Mouse (Mus musculus) hindbrain, embryonic 15.5 days (tissue): Measurements from ENCODE around the gene Tmem131. TPM values are rescaled to one million over a fixed set of nuclear protein-coding genes. Genes with fewer than 3 reads are reported as not detected.

ENCODE experiments used
- ATAC-seq: fragments of 200-750 bp; cut with Nextera tagmentation; 2 replicates; pipeline ENCODE4 v1.8.0; 2017; ENCODE audit warnings: low read depth, moderate number of reproducible peaks, moderate TSS enrichment; ENCODE audit not compliant: low FRiP score
- H3K27ac ChIP-seq: fragments of 300-500 bp; sonication (generic); replicated peaks from 2 replicates; pipeline ENCODE4 v1.5.1; 2015; ENCODE audit warnings: mild to moderate bottlenecking, inconsistent platforms
- H3K27me3 ChIP-seq: fragments of 300-500 bp; sonication (generic); 2 replicates; pipeline ENCODE4 v1.6.1; 2015; ENCODE audit warnings: control low read depth, inconsistent platforms
- H3K36me3 ChIP-seq: fragments of 300-500 bp; sonication (generic); 2 replicates; pipeline ENCODE4 v1.6.1; 2015; ENCODE audit warnings: control low read depth, inconsistent platforms
- H3K4me1 ChIP-seq: fragments of 300-500 bp; sonication (generic); replicated peaks from 2 replicates; pipeline ENCODE4 v1.6.1; 2015; ENCODE audit warnings: control low read depth, inconsistent platforms
- H3K4me2 ChIP-seq: fragments of 300-500 bp; sonication (generic); 2 replicates; pipeline ENCODE4 v1.6.1; 2015; ENCODE audit warnings: moderate library complexity, mild to moderate bottlenecking, inconsistent platforms
- H3K4me3 ChIP-seq: fragments of 300-500 bp; sonication (generic); 2 replicates; pipeline ENCODE4 v1.5.1; 2015; ENCODE audit warnings: mild to moderate bottlenecking, inconsistent platforms
- H3K9ac ChIP-seq: fragments of 300-500 bp; sonication (generic); 2 replicates; pipeline ENCODE4 v1.6.1; 2015; ENCODE audit warnings: inconsistent platforms
- H3K9me3 ChIP-seq: fragments of 300-500 bp; sonication (generic); 2 replicates; pipeline ENCODE4 v1.6.1; 2016; ENCODE audit warnings: control low read depth, inconsistent platforms
- WGBS: fragments of 180-500 bp; shearing (Covaris S2); methylation state at CpG from one replicate; pipeline ENCODE4 v1.1.7; 2015; 5-methylcytosine and 5-hydroxymethylcytosine counted together
- polyA plus RNA-seq: library from polyadenylated mRNA; unstranded; fragments of >200 nt; fragmentation: Nextera tagmentation; extraction: Ambion mirVana; gene quantifications from 2 replicates; pipeline ENCODE4 v1.2.1, GENCODE M21; 2015

The Tmem131 gene
- polyA plus RNA-seq, 1 experiment from 2014 or later: 13.5 TPM

DNA sequence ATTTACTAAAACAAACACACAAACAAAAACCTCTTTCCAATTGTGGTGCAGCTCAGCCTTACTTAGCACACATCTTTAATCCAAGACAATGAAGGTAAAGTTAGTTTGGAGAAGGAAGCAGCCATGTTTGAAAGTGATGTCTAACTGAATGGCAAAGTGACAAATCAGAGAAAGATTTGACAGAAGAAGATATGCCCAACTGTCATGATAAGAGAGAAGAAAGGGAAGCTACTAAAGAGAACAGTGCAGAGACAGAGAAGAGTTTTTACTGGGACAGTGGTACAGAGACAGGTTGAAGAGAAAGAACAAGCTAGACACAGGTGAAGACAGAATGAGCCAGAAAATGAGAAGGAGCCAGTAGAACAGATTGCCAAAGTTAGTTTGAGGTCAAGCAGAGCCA lies 19.6 kb downstream of the Tmem131 start:
- Histone ChIP-seq H3K27ac (no peak overlapping the region), H3K36me3 (no peaks in the 10 kb centered on the region), H3K9me3 (no peaks in the 10 kb centered on the region), H3K27me3 (no peaks in the 10 kb centered on the region), H3K4me1 (peaks cover 39% of the 10 kb centered on the region), H3K4me3 (no peak overlapping the region), H3K4me2 (no peak overlapping the region), H3K9ac (no peak overlapping the region)
- no peak for ATAC-seq

DNA sequence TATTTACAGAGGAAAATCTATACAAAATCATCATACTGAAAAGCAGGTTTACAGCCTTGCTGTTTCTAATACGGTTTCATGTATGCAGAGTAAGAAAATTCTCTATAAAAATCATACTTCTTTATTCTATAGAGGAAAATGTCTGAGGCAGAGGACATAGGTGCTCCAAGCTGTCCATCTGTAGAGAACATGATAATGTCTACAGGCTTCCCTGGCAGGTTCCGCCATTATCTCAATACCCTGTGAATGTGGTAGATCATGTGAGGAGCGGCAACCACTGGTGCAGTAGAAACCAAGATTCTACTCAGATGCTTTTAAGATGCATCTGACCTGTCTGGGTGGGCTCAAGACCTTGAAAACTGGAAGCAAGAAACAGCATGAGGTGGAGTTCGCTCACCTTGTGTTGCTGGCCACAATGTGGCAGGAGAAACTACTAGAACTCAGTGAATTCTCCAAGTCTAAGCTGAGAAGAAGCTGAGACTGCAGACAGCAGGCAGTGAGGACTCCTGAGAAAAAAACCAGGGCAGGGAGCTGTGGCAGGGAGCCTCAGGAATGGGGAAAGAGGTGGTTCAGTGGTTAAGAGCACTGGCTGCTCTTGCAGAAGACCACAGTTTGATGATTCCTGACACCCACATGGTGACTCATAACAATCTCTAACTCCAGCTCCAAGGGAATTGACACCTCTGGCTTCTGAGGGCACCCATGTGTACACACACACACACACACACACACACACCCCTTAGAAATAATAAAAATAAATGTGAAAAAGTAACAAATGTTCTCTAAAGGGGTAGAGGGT lies 20.6 kb downstream of the Tmem131 start:
- H3K36me3 ChIP-seq: no peaks in the 10 kb centered on the region
- no peak overlapping the region for H3K9ac ChIP-seq
- WGBS: 97% methylated on average over 4 of the region's 4 CpGs
- ATAC-seq: no peak
- H3K27me3 ChIP-seq: no peaks in the 10 kb centered on the region
- H3K9me3 ChIP-seq: no peaks in the 10 kb centered on the region
- no peak overlapping the region for H3K4me3 ChIP-seq
- H3K4me1 ChIP-seq: peaks cover 42% of the 10 kb centered on the region
- H3K4me2 ChIP-seq: no peak overlapping the region
- H3K27ac ChIP-seq: no peak overlapping the region

DNA sequence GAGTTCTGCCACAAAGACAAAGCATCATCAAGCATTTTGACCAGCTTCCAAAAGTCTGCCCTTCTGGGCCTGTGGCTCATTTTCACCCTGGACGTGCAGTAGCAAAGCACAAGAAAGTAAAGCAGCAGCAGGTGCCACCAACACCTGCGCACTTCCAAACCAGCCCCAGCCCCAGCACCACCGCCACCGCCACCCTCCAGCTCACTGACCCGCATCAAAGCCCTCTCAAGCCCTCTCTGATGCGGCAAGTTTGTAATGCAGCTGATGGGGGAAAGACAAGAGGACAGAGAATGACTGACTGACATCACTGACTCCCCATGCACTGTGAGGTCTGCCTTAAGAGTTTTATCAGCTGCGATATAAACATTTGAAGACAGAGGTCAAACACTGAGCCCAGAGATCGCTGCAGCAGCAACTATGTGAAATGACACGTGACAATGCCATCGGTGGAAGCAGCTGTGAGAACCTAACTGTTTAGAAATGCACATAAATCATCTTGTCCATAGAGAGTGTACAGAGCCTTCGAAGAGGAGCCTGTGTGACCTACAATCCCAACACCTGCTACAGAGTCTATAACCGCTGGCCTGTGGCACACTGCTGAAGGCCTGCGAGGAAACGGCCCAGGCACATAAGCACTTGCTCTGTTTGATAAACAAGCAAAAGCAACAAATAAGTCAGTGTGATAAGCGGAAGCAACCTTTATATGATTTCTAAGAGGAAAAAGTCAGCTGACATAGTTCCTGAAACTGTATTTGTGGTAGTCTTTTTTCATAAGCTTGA lies 21.7 kb downstream of the Tmem131 start:
- Histone ChIP-seq H3K4me1 (peaks cover 38% of the 10 kb centered on the region), H3K4me3 (no peak overlapping the region), H3K27ac (no peak overlapping the region), H3K36me3 (no peaks in the 10 kb centered on the region), H3K4me2 (no peak overlapping the region), H3K27me3 (no peaks in the 10 kb centered on the region), H3K9ac (no peak overlapping the region), H3K9me3 (no peaks in the 10 kb centered on the region)
- ATAC-seq: peak; percentile 57; the same call in 1 of the 2 replicates
- 40% methylated on average over 15 of the region's 15 CpGs for WGBS

GRCm38 (mm10) chr1:36920726-36921125 lies 22.7 kb downstream of the Tmem131 start:
- no peak overlapping the region for H3K4me2 ChIP-seq
- ATAC-seq: no peak
- H3K9ac ChIP-seq: no peak overlapping the region
- no peaks in the 10 kb centered on the region for H3K9me3 ChIP-seq
- peak overlapping the region; percentile 20; the same call in 1 of the 2 replicates for H3K27ac ChIP-seq
- H3K36me3 ChIP-seq: no peaks in the 10 kb centered on the region
- no peak overlapping the region for H3K4me3 ChIP-seq
- 74% methylated on average over 4 of the region's 4 CpGs for WGBS
- no peaks in the 10 kb centered on the region for H3K27me3 ChIP-seq
- peaks cover 37% of the 10 kb centered on the region for H3K4me1 ChIP-seq

DNA sequence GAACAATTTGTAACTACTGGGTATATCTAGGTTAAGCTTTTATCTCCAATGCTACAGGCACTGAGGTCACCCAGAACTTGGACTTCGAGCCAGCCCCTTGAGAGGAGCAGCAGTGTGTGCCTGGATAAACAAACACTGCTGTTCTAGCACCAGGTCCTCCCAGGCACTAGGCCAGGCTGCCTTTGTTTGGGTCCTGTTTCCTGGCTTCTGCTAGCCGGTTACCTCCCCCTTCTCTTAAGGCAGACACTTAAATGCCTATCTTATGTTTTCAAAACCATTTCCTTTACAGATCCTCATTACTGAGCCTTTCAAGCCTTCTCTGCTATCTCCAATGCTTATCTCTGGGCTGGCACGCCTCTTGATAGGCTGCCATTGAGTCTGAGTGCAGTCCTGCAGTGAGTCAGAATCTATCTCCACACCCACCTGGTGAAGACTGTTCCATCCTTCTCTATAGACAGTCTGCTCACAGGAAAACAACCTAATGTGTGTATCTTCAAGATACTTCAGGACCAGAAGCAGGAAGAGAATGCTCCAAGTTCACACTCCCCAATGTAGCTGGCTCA lies 23.2 kb downstream of the Tmem131 start:
- no peaks in the 10 kb centered on the region for H3K27me3 ChIP-seq
- H3K9ac ChIP-seq: no peak overlapping the region
- H3K4me3 ChIP-seq: no peak overlapping the region
- H3K9me3 ChIP-seq: no peaks in the 10 kb centered on the region
- no peaks in the 10 kb centered on the region for H3K36me3 ChIP-seq
- 49% methylated on average over 3 of the region's 3 CpGs for WGBS
- peak overlapping the region; percentile 20; the same call in 1 of the 2 replicates for H3K27ac ChIP-seq
- peaks cover 37% of the 10 kb centered on the region for H3K4me1 ChIP-seq
- H3K4me2 ChIP-seq: no peak overlapping the region
- no peak for ATAC-seq

- no peak for ATAC-seq
- H3K4me2 ChIP-seq: no peak overlapping the region
- H3K9ac ChIP-seq: no peak overlapping the region
- WGBS: 81% methylated on average over 1 of the region's 1 CpGs
- H3K4me1 ChIP-seq: peaks cover 37% of the 10 kb centered on the region
- H3K9me3 ChIP-seq: no peaks in the 10 kb centered on the region
- no peak overlapping the region for H3K4me3 ChIP-seq
- no peaks in the 10 kb centered on the region for H3K27me3 ChIP-seq
- H3K36me3 ChIP-seq: no peaks in the 10 kb centered on the region
- 0 out of 2 replicates have a peak overlapping the region, but pooled peaks have one; percentile 20 for H3K27ac ChIP-seq
Observed at GRCm38 (mm10) chr1:36919728-36920127, 23.7 kb downstream of the Tmem131 start.

DNA sequence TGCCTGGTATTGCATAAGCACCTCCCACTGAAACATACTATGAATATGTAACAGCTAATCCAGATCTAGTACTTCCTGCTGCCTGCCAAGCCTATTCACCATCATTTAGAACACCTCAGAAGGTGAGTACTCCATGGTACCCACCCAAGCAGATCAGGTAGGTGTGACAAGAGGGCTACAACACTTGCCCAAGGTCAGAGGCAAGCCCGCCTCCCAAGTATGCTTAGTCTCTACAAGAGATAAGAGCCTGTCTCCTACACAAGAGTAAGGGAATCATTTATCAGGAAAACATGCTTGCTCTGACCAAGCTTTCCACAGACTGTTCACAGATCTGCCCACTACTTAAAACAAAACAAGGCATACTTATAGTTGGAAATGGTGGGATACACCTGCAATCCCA lies 26.0 kb downstream of the Tmem131 start:
- 100% methylated on average over 1 of the region's 1 CpGs for WGBS
- no peak overlapping the region for H3K4me2 ChIP-seq
- no peaks in the 10 kb centered on the region for H3K36me3 ChIP-seq
- no peaks in the 10 kb centered on the region for H3K9me3 ChIP-seq
- H3K27me3 ChIP-seq: no peaks in the 10 kb centered on the region
- H3K9ac ChIP-seq: no peak overlapping the region
- H3K27ac ChIP-seq: no peak overlapping the region
- H3K4me3 ChIP-seq: no peak overlapping the region
- H3K4me1 ChIP-seq: peaks cover 39% of the 10 kb centered on the region
- no peak for ATAC-seq

DNA sequence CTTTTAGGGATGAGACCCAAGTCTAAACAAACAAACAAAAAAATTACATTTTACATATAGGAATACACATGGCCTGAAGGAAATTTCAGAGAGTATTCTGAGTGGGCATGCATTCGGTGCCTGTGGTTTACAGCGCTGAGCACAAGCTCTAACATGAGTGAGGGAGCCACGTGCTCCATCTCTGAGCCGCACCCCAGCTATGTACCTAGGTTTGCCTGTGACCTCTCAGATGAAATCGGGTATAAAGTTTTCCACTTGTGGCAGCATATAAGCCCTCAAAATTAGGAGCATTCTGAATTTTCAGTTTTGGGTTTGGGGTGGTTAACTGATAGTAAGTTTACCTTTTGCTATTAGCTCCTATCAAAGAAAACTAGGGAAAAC lies 28.3 kb downstream of the Tmem131 start:
- H3K9ac ChIP-seq: no peak overlapping the region
- H3K4me1 ChIP-seq: peaks cover 24% of the 10 kb centered on the region
- H3K27me3 ChIP-seq: no peaks in the 10 kb centered on the region
- no peaks in the 10 kb centered on the region for H3K36me3 ChIP-seq
- no peaks in the 10 kb centered on the region for H3K9me3 ChIP-seq
- no peak overlapping the region for H3K4me3 ChIP-seq
- H3K4me2 ChIP-seq: no peak overlapping the region
- H3K27ac ChIP-seq: no peak overlapping the region
- no peak for ATAC-seq
- WGBS: 95% methylated on average over 5 of the region's 5 CpGs

DNA sequence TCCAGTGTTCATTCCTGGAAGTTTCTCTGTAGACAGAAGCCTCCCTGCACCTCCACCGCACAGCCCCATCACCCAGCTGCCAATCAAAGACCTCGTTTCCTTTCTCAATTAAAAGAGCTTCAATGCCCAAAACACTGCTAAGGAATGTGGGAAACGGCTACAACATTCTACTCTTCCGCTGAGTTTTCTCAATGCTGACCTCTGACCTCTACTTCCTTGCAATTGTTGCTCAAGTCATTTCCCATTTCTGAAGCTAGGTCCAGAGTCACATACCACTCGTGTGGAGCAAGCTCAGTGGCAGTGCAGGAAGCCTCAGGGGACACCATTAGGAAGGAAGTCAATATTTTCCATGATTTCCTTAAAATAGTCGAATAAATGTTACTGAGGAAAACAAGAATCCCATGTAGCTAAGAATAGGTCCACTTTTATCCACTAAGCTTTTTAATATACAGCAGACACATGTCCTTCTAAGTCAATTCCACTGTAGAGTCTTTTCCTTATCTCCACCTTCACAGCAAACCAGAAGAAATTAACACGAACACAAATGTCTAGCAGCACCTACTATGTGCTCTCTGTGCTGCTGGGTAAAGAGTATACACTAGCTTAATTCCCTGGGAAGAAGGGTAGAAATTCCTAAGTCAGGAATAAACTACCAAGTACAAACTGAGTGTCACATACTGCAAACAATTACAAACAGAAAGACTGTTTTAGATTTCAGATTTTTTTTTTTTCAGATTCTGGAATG lies 28.8 kb downstream of the Tmem131 start:
- ATAC-seq: no peak
- Histone ChIP-seq H3K4me1 (peaks cover 18% of the 10 kb centered on the region), H3K36me3 (no peaks in the 10 kb centered on the region), H3K27me3 (no peaks in the 10 kb centered on the region), H3K4me2 (no peak overlapping the region), H3K4me3 (no peak overlapping the region), H3K9ac (no peak overlapping the region), H3K9me3 (no peaks in the 10 kb centered on the region), H3K27ac (no peak overlapping the region)
- 45% methylated on average over 7 of the region's 7 CpGs for WGBS

DNA sequence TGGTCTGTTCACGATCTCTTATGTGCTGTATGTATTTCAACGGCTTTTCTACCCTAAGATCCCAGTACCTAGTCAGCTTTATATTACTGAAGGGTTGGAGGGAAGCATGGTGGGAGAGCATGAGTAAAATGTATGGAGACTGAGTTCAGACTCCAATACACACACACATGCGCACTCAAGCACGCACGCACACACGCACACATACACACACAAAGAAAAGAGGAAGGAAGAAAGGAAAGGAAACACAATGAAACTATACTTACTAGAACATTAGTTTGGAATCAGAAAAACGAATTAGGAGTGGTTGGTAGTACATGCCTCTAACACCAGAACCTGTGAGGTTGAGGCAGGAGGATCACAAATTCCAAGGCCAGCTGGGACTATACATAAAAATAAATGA lies 29.7 kb downstream of the Tmem131 start:
- Histone ChIP-seq H3K9me3 (no peaks in the 10 kb centered on the region), H3K36me3 (no peaks in the 10 kb centered on the region), H3K9ac (no peak overlapping the region), H3K4me3 (no peak overlapping the region), H3K4me1 (peaks cover 13% of the 10 kb centered on the region), H3K4me2 (no peak overlapping the region), H3K27me3 (no peaks in the 10 kb centered on the region), H3K27ac (no peak overlapping the region)
- no peak for ATAC-seq
- WGBS: 90% methylated on average over 7 of the region's 7 CpGs

DNA sequence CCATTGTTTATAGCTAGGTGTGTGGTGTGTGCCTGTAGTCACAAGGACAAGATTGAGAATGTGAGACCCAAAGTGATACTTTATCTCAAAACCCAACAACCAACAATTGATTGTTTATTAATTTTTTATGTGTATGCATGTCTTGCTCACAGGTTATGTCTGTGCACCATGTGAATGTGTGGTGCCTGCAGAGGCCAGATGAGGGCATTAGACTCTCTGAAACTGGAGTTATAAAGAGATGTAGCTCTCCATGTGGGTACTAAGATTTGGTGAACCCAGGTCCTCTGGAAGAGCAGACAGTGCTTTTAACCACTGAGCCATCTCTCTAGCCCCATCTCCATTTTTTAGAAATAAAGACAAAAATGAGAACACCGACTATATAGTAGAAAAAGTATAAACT lies 31.2 kb downstream of the Tmem131 start:
- H3K27me3 ChIP-seq: no peaks in the 10 kb centered on the region
- H3K9ac ChIP-seq: no peak overlapping the region
- no peak for ATAC-seq
- H3K4me3 ChIP-seq: no peak overlapping the region
- no peaks in the 10 kb centered on the region for H3K36me3 ChIP-seq
- H3K4me1 ChIP-seq: 0 out of 2 replicates have a peak, but pooled peaks cover 11% of the 10 kb centered on the region
- WGBS: 95% methylated on average over 1 of the region's 1 CpGs
- no peak overlapping the region for H3K27ac ChIP-seq
- no peak overlapping the region for H3K4me2 ChIP-seq
- no peaks in the 10 kb centered on the region for H3K9me3 ChIP-seq
